Mouse (Mus musculus) cerebellum, adult 2 months (tissue): ENCODE data around the gene Srrt. TPM values are rescaled to one million over a fixed set of nuclear protein-coding genes. Genes with fewer than 3 reads are reported as not detected.

Experiments
- DNase-seq, 2 experiments: peaks; one replicate each; pipeline ENCODE4 v3.0.0; 2021
- H3K27ac ChIP-seq: fragments of 200-500 bp; 2 replicates; pipeline ENCODE4 v1.5.1; 2012; ENCODE audit warnings: low read length, control low read depth, inconsistent platforms; ENCODE audit not compliant: insufficient read depth
- H3K27me3 ChIP-seq: fragments of 200-500 bp; 2 replicates; pipeline ENCODE4 v1.6.1; 2012; ENCODE audit warnings: inconsistent platforms, mild to moderate bottlenecking, low read length, moderate library complexity; ENCODE audit not compliant: control insufficient read depth, insufficient read depth
- H3K4me1 ChIP-seq: fragments of 200-500 bp; 2 replicates; pipeline ENCODE4 v1.6.1; 2011; ENCODE audit warnings: low read length; ENCODE audit not compliant: control insufficient read depth, insufficient read depth
- H3K4me3 ChIP-seq: fragments of 200-500 bp; replicated peaks from 2 replicates; pipeline ENCODE3; 2011; ENCODE audit warnings: mild to moderate bottlenecking, low read depth, low read length, control low read depth; ENCODE audit not compliant: insufficient read depth
- CTCF ChIP-seq: fragments of 200-500 bp; IDR thresholded peaks from 2 replicates; pipeline ENCODE4 v1.5.1; 2011; ENCODE audit warnings: low read depth, mild to moderate bottlenecking, control low read depth, low read length, moderate library complexity, borderline replicate concordance; ENCODE audit not compliant: insufficient read depth
- POLR2A ChIP-seq: fragments of 200-500 bp; IDR thresholded peaks from 2 replicates; pipeline ENCODE4 v1.6.1; 2011; ENCODE audit warnings: low read length, control low read depth, borderline replicate concordance; ENCODE audit not compliant: insufficient read depth
- WGBS: fragments of 180-500 bp; shearing (Covaris S2); methylation state at CpG from one replicate; pipeline ENCODE4 v1.1.7; 2018; 5-methylcytosine and 5-hydroxymethylcytosine counted together
- polyA plus RNA-seq: library from polyadenylated mRNA; depleted of rRNA; stranded (reverse); fragments of >200 nt; gene quantifications from 2 replicates; pipeline ENCODE4 v1.2.3, GENCODE M21; 2012; rRNA removed

Gene Srrt
- polyA plus RNA-seq, 1 experiment, result 224 TPM

DNA sequence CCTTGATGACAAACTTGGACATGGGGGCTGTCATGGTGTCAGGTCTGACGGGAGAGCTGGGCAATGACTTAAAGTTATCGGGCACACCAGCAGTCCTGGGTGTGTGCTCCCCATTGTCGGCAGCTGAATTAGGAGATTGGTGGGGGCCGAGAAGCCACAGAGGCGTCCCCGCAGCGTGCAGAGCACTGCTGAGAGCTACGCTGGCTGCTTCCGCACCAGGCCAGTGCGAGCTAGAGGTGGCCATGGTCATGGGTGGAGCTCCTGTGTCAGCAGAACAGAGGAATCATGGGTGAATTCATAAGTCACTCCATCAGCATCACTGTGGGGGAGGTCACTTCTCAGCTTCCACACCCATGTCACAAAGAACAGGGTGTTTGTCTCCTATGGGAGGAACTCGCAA lies 42.7 kb downstream of the Srrt start:
- Histone ChIP-seq H3K27me3 (no peaks in the 10 kb centered on the region), H3K27ac (no peak overlapping the region), H3K4me1 (no peaks in the 10 kb centered on the region), H3K4me3 (no peak overlapping the region)
- WGBS, result 86% methylated on average over 11 of the region's 11 CpGs
- TF ChIP-seq POLR2A (no peak), CTCF (no peak)
- DNase-seq, result no peak

DNA sequence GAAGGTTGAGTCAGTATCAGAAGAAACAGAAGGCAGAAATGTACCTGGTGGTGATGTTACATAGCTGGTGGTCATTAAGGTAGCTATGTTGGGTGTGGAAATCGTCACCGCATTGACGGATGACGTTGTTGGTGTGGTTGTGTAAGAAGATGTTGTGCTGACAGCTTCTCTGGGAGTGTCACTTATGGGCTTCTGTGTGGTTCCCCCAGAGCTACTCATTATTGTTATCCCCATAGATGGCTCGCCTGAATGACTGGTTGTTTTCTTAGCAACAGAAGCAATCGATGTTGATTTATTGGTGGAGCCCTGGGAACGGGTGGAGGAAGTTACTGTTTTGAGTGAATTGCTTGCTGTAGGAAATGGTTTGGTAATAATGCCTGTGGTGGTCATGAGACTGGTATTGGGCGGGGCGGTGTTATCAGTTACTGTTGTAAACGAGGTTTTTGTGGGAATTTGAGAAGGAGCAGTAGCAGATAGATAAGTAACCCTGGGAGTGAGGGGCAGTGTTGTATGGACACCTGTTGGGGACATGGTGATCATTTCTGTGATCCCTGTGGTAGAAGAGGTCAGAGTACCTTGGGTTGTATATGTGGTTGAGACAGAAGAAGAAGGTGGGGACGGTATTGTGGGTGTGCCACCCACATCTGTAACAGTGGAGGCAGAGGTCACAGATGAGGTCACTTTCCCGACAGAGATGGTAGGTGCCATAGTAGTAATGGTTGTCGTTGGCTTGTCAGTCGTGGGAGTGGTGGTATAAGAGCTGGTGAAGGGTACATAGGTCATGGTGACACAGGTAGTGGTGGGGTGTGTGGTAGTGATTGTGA lies 43.4 kb downstream of the Srrt start:
- TF ChIP-seq CTCF, result no peak
- TF ChIP-seq POLR2A, result no peak
- Histone ChIP-seq H3K27me3 (no peaks in the 10 kb centered on the region), H3K4me3 (no peak overlapping the region), H3K27ac (no peak overlapping the region), H3K4me1 (no peaks in the 10 kb centered on the region)
- 87% methylated on average over 14 of the region's 14 CpGs for WGBS
- DNase-seq, result no peak

Other genes with a start within 250 kb of the Srrt start
- 0.38 and 0.48 TPM in 2 replicates for gene Serpine1, start 235.4 kb downstream of the Srrt start, polyA plus RNA-seq
- 1.9 TPM in 2 replicates for gene Trim56, start 191.5 kb downstream of the Srrt start, polyA plus RNA-seq
- not detected in 2 replicates for gene Muc3, start 158.4 kb downstream of the Srrt start, polyA plus RNA-seq
- 27.1 and 36.4 TPM in 2 replicates for gene Muc3a, start 95.3 kb downstream of the Srrt start, polyA plus RNA-seq
- gene Ache, start 20.2 kb downstream of the Srrt start, polyA plus RNA-seq, result 155 and 165 TPM in 2 replicates
- gene Ufsp1, start 13.0 kb downstream of the Srrt start, polyA plus RNA-seq, result 27.9 and 28.2 TPM in 2 replicates
- gene Trip6, start 6.7 kb upstream of the Srrt start, polyA plus RNA-seq, result 10.3 and 11.0 TPM in 2 replicates
- 31.0 and 31.6 TPM in 2 replicates for gene Slc12a9, start 25.9 kb upstream of the Srrt start, polyA plus RNA-seq
- 4.9 and 5.0 TPM in 2 replicates for gene Ephb4, start 42.4 kb upstream of the Srrt start, polyA plus RNA-seq
- gene Zan, start 169.4 kb upstream of the Srrt start, polyA plus RNA-seq, result 0.21 and 0.31 TPM in 2 replicates
- gene Pop7, start 194.8 kb upstream of the Srrt start, polyA plus RNA-seq, result 54.8 and 55.3 TPM in 2 replicates
- gene Gigyf1, start 210.9 kb upstream of the Srrt start, polyA plus RNA-seq, result 59.8 and 61.2 TPM in 2 replicates
- gene Epo, start 225.6 kb upstream of the Srrt start, polyA plus RNA-seq, result not detected in 2 replicates
- 410 and 442 TPM in 2 replicates for gene Gnb2, start 225.8 kb upstream of the Srrt start, polyA plus RNA-seq
- gene Actl6b, start 245.8 kb upstream of the Srrt start, polyA plus RNA-seq, result 125 and 135 TPM in 2 replicates